Mouse (Mus musculus): ENCODE measurements around the gene Adgra3.

Gene Adgra3

GRCm38 (mm10) chr5:50031763-50032272, 27.0 kb downstream of the Adgra3 start:
- no peak for DNase-seq (ENCODE audit: low spot score)

- no peak for DNase-seq (ENCODE audit: low spot score)
These were observed 27.5 kb downstream of the Adgra3 start for GRCm38 (mm10) chr5:50031288-50031687.

GRCm38 (mm10) chr5:50029662-50030061, 29.1 kb downstream of the Adgra3 start:
- no peak for DNase-seq (ENCODE audit: low spot score)

- no peak for DNase-seq (ENCODE audit: low spot score)
These were observed 31.2 kb downstream of the Adgra3 start for GRCm38 (mm10) chr5:50027561-50027960.

GRCm38 (mm10) chr5:50027001-50027400, 31.8 kb downstream of the Adgra3 start:
- no peak for DNase-seq (ENCODE audit: low spot score)

GRCm38 (mm10) chr5:50026148-50026547, 32.7 kb downstream of the Adgra3 start:
- no peak for DNase-seq (ENCODE audit: low spot score)

- DNase-seq (ENCODE audit: low spot score): no peak
These were observed 34.7 kb downstream of the Adgra3 start for GRCm38 (mm10) chr5:50024097-50024496.

GRCm38 (mm10) chr5:50015987-50016587, 42.7 kb downstream of the Adgra3 start:
- DNase-seq (ENCODE audit: low spot score): no peak

GRCm38 (mm10) chr5:50015147-50015697, 43.6 kb downstream of the Adgra3 start:
- DNase-seq (ENCODE audit: low spot score): no peak

- no peak for DNase-seq (ENCODE audit: low spot score)
These were observed 44.1 kb downstream of the Adgra3 start for GRCm38 (mm10) chr5:50014658-50015057.

- no peak for DNase-seq (ENCODE audit: low spot score)
These were observed 44.8 kb downstream of the Adgra3 start for GRCm38 (mm10) chr5:50013965-50014364.

- DNase-seq (ENCODE audit: low spot score): no peak
These were observed 50.0 kb downstream of the Adgra3 start for GRCm38 (mm10) chr5:50008841-50009240.

GRCm38 (mm10) chr5:50006915-50007658, 51.7 kb downstream of the Adgra3 start:
- no peak for DNase-seq (ENCODE audit: low spot score)

- DNase-seq (ENCODE audit: low spot score): peak; percentile 41
These were observed 56.5 kb downstream of the Adgra3 start for GRCm38 (mm10) chr5:50002269-50002668.

GRCm38 (mm10) chr5:49999764-50000163, 59.0 kb downstream of the Adgra3 start:
- no peak for DNase-seq (ENCODE audit: low spot score)

- DNase-seq (ENCODE audit: low spot score): no peak
These were observed 61.8 kb downstream of the Adgra3 start for GRCm38 (mm10) chr5:49997019-49997418.

- no peak for DNase-seq (ENCODE audit: low spot score)
These were observed 62.3 kb downstream of the Adgra3 start for GRCm38 (mm10) chr5:49996457-49996856.

- DNase-seq (ENCODE audit: low spot score): no peak
These were observed 68.0 kb downstream of the Adgra3 start for GRCm38 (mm10) chr5:49990737-49991323.

- no peak for DNase-seq (ENCODE audit: low spot score)
These were observed 70.6 kb downstream of the Adgra3 start for GRCm38 (mm10) chr5:49988015-49988798.

GRCm38 (mm10) chr5:49980727-49981126, 78.1 kb downstream of the Adgra3 start:
- DNase-seq (ENCODE audit: low spot score): no peak

- DNase-seq (ENCODE audit: low spot score): no peak
These were observed 79.6 kb downstream of the Adgra3 start for GRCm38 (mm10) chr5:49979246-49979645.

GRCm38 (mm10) chr5:49975971-49976370, 82.8 kb downstream of the Adgra3 start:
- DNase-seq (ENCODE audit: low spot score): peak; percentile 45

Data from c-Kit-positive CD71-positive TER-119-positive erythroid progenitor cells, embryonic 14.5 days (primary cell).